Mouse (Mus musculus): ENCODE data around the gene Tead2. TPM values are rescaled to one million over a fixed set of nuclear protein-coding genes. Genes with fewer than 3 reads are reported as not detected.

Gene Tead2
- total RNA-seq, 2 experiments from 2014 or later, result 12.5 to 13.7 TPM

GRCm38 (mm10) chr7:45191161-45191560, 24.4 kb upstream of the Tead2 start:
- no peak for DNase-seq (ENCODE audit: low spot score in 2 of 2)

DNA sequence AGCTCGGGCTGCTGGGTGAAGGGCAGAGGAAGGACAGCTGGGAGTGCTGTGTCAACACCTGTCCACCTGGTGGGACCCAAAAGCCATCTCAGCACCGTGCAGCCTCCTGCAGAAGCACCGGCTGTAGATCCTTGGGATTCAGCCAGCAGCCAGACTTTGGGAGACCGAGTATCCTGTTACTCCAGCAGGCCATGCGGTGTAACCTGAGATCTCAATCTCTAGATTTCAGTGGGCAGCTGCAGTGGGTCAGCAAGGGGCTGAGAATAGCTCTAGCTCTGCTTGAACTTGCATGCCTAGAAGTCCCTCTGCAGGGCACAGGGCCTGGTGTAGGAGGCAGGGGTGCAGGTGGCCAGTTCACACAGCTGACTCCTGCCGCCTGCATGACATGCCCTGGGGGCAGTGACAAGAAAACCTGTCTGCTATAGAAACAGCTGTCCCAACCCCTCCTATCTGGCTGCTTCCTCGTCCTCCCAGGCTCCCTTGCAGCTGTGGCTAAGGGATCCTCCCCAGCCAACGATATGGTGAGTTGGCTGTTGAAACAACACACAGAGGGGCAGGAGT, 23.7 kb upstream of the Tead2 start:
- no peak for DNase-seq (ENCODE audit: low spot score in 2 of 2)

GRCm38 (mm10) chr7:45192585-45193310, 22.8 kb upstream of the Tead2 start:
- no peak for DNase-seq (ENCODE audit: low spot score in 2 of 2)

GRCm38 (mm10) chr7:45193406-45193805, 22.1 kb upstream of the Tead2 start:
- no peak for DNase-seq (ENCODE audit: low spot score in 2 of 2)

GRCm38 (mm10) chr7:45193871-45194785, 21.4 kb upstream of the Tead2 start:
- no peak for DNase-seq (ENCODE audit: low spot score in 2 of 2)

DNA sequence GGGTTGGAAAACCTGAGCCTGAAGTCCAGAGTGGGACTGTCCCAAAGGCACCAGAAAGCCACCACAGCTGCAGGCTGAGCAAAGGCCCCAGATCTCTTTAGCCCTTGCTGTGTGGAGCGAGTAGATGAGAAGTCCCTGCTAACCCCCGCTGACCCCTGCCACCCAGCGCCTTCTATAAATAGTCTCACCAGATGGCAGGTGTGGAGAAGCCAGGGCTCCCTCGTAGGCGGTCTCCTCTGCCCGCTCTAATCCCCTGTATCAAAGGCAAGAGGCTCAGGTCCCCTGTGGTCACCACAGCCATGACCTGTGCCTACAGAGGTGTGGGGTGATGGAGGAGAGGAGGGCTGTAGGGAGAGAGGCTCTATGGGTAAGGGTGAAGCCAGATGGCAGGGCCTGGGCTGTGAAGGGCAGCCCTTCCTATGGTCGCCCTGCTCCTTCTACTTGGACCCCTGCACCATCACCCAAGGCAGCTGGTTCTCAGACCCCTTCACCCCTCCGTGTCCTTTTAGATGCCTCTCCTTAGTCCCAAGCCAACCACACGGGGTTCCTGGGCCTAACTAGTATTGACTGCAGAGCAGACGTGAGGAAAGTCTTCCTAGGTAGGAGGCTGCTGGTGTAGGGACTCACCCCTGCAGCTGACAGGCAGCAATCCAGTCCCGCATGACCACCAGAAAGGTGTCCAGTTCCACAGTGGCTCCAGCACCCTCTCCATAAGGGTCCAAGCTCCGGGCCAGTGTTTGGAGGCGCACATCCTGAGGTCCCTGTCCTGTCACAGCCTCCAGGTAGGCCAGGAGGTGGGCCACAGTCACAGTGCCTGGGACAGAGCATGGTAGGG, 20.0 kb upstream of the Tead2 start:
- no peak for DNase-seq (ENCODE audit: low spot score in 2 of 2)

DNA sequence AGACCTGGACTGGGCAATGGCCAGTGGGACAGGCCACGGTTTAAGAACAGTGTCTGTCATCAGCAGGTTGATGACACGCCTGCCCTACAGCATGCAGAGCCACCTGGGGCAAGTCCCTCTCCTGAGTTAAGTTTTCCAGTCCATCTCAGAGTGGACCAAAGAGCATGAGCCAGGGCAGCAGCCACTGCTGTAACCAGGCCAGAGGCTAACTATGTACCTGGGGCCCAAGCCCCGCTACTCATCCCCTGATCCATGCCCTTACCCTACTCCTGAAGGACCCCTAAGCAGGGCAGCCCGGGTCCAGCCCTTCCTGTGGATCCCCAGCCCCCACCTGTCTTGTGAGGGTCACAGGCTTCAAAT, 19.4 kb upstream of the Tead2 start:
- no peak for DNase-seq (ENCODE audit: low spot score in 2 of 2)

- no peak for DNase-seq (ENCODE audit: low spot score in 2 of 2)
Observed at GRCm38 (mm10) chr7:45196994-45197393, 18.6 kb upstream of the Tead2 start.

DNA sequence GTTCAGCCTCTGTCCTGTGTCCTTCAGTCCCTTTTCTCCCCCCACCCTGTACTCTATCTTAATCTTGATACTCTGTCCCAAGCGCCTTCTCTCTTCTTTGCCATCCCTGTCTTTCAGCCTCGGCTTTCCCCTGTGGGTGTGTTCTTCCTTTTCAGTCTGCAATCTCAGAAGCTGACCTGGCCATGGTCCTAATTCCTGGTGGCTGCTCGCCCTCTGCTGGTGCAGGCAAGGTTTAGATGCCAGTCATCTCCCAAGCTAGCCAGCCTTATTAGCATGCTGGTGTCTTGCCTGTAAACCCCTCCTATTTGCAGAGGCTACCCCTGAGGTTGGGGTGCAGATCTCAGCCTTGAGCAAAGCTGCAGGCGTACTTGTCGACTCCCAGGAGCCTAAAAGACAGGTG, 17.1 kb upstream of the Tead2 start:
- DNase-seq (ENCODE audit: low spot score in 2 of 2), result peak; percentile 72 to 81

GRCm38 (mm10) chr7:45198961-45199360, 16.6 kb upstream of the Tead2 start:
- DNase-seq (ENCODE audit: low spot score in 2 of 2), result no peak

- no peak for DNase-seq (ENCODE audit: low spot score in 2 of 2)
Observed at GRCm38 (mm10) chr7:45202654-45203053, 12.9 kb upstream of the Tead2 start.

- peak; percentile 90 to 92 for DNase-seq (ENCODE audit: low spot score in 2 of 2)
Observed at GRCm38 (mm10) chr7:45204380-45205143, 11.0 kb upstream of the Tead2 start, which contains the start of gene Ccdc155. Gene Ccdc155, minus strand, starts transcription at chr7:45204892.

GRCm38 (mm10) chr7:45208260-45208659, 7.3 kb upstream of the Tead2 start:
- no peak for DNase-seq (ENCODE audit: low spot score in 2 of 2)

GRCm38 (mm10) chr7:45211070-45211469, 4.5 kb upstream of the Tead2 start:
- no peak for DNase-seq (ENCODE audit: low spot score in 2 of 2)

- DNase-seq (ENCODE audit: low spot score in 2 of 2), result no peak
Observed at GRCm38 (mm10) chr7:45211851-45212251, 3.7 kb upstream of the Tead2 start, which contains the start of gene Dkkl1. Gene Dkkl1, minus strand, starts transcription at chr7:45212147.

DNA sequence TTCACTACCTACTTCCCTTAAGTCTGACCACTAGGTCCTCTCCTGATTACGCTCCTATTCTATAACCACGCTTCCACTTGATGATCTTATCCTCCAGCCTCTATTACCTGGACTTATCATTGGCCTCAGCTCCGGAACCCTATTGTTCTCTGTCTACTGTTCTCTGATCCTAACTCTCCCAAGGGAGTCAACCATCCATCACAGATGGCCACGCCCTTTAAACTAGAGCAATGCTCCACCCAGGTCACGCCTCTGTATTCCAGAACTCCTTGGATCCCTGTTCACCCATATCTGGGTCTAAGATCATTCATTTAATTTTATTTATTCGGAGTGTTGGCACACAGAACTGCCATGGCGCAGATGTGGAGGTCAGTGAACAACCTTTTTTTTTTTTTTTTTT, 3.2 kb upstream of the Tead2 start:
- DNase-seq (ENCODE audit: low spot score in 2 of 2), result no peak

GRCm38 (mm10) chr7:45213708-45214107, 1.8 kb upstream of the Tead2 start:
- DNase-seq (ENCODE audit: low spot score in 2 of 2), result no peak

GRCm38 (mm10) chr7:45216442-45217183, 1.1 kb downstream of the Tead2 start:
- peak; percentile 47 to 72 for DNase-seq (ENCODE audit: low spot score in 2 of 2)

GRCm38 (mm10) chr7:45221680-45222079, 6.1 kb downstream of the Tead2 start:
- DNase-seq (ENCODE audit: low spot score in 2 of 2), result no peak

DNA sequence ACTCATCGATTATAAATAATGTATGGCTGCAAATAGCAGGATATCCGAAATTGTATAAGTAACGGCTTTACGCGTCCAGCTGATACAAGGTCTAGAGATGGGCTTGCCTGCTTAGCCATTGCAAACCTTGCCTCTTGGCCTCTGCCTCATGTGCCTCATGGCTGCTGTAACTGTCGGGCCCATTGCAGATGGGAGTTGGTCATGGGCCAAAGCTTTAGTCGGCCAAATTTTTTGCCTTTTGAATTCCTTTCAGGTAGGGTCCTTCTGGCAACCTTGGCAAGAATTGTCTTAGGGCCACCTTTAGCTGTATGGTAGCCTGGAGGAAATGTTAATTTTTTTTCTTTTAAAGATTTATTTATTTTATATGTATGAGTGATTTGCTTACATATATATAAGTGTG, 9.3 kb downstream of the Tead2 start:
- DNase-seq (ENCODE audit: low spot score in 2 of 2), result no peak

All from layer of hippocampus, postnatal 10 days (tissue).